Mouse (Mus musculus): ENCODE results near the gene Lama5.
A peak's percentile ranks its signal among the peaks of the same experiment; 100 is the strongest.

Gene Lama5

DNA sequence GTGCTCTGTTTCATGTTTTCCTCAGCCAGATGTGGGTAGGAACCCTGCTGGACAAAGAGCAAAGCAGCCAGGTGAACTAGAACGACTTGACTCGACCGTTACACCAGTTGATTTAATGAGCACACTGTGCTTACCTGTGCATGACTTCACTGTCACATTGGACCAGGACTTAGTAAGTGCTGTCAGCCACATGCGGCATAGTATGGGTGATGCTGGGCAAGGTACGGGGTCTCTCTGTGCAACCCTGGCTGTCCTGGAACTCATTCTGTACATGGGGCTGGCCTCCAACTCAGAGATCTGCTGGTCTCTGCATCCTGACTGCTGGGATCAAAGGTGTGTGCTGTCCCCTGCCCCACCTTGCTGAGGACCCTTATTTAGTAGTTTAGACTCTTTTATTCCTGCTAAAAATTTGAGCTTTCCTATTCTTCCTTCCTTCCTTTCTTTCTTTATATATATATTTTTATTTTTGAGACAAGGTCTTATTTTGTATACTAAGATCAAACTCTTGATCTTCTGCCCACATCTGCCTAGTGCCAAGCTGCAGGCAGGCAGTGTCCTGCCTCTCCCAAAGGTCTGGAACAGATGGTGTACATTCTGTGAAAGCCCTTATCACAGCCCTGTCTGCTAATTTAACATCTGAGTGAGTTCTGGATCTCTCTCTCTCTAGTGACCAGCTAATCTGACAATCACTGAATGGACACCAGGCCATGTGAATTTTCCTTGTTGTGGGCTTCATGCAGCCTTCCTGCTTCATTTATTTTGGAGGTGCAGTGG lies 29.0 kb upstream of the Lama5 start:
- DNase-seq (ENCODE audit: low read depth, low spot score), result no peak

DNA sequence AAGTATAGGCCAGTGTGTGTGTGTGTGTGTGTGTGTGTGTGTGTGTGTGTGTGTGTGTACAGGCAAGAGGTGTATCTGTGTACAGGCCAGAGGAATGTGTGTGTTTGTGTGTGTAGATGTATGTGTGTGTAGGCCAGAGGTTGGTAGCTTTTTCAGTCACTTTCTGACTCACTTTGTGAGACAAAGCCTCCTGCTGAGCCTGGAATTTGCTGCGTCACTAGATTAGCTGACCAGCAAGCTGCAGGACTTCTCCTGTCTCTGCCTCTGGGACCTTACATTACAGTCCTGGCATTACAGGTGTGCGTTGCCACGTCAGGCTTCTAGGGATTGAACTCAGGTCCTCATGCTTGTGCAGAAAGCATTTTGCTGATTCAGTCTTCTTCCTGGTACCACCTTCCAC lies 26.2 kb upstream of the Lama5 start:
- peak; percentile 76 for DNase-seq (ENCODE audit: low read depth, low spot score)

DNA sequence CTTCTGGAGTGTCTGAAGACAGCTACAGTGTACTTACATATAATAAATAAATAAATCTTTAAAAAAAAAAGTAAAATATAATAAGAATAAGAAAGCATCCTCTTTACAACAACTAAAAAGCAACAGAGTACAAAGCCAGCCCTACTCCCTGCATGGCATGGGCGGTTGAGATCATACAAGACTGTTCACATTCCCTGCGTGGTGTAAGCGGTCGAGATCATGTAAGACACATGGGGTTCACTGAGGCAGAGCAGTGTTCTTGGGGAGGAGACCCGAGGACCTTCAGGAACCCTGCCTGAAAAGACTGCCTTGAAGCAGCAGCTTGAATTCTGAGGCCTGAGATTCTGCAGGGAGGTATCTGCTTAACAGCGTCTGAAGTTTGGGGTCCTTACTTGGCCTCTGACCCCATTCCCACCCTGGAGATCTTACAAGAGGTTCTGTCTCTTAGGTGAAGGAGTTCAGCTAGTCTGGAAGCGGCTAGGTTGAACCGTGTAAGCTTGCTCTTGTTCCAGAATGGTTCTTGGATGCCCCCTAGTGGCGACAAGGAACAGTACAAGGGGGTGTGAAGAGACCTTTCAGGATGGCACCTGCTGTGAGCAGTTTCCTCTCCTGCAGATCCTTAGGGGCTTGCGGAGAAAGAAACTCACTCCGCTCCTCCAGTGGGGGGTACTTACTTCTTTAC lies 25.4 kb upstream of the Lama5 start:
- DNase-seq (ENCODE audit: low read depth, low spot score), result peak; percentile 95

DNA sequence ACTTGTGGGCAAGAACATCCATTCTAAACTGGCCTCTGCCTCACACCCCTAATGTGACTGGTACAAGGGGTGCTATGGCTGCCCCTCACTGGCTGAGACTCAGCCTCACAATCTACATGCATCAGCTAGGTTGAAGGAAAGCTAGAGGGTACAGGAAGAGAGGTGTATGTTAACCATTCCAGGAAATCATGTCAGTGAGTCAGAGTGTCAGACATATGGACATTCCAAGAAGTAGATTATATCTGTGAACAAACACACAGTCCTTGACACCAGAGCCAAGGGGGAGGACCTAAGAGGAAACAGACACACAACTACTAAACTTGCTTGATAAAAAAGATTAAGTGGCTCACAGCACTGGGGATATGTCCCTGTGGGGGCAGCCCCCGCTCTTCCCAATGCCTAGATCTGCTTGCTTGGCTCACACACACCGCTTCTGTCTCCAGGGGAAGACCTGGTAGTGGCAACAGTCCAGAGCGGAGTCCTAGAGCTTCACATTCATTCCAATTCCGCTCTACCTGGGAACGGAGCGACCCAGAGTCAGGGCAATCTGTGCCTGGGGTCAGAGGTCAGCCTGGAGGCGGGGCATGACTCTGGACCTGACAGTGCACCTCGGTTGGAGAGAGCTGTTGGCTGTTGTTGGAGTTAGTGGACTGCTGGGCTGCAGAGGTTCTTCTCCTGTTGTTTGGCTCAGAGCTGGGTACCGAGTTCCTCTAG lies 23.4 kb upstream of the Lama5 start:
- DNase-seq (ENCODE audit: low read depth, low spot score), result peak; percentile 68

DNA sequence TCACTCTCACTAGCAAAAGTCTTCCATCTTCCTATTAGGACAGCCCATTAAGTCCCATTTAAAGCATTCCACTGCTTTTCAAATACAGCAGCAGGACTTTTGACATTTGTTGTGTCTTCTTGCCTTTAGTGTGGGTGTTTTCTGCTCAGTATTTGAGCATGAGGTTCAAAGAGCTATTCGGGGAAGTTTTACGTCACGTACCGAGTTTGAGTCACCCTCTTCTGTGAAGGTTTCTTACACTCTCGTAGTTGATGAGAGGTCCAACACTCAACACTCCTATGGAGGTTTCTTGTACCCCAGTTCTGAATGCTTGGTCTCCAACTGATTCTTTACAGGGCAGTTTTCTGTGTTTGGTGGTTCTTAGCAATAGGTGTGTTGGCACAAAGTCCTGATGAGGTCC lies 22.3 kb upstream of the Lama5 start:
- no peak for DNase-seq (ENCODE audit: low read depth, low spot score)

DNA sequence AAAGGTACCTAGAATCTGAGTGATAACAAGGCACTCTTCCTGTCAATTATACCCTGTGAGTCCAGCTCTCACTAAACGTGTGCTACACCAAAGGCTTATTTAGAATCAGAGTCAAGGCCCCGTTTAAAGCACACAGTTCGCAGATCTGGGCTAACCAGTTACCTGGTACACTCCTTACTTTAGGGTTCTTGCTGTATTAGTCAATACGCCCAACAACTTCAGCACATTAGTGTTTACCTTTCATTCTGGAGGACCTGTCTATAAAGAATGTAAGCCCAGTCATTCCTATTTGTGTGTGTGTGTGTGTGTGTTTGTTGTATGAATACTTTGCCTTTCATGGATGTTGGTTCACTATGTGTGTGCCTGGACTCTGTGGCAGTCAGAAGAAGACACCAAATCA lies 17.4 kb upstream of the Lama5 start:
- DNase-seq (ENCODE audit: low read depth, low spot score), result no peak

DNA sequence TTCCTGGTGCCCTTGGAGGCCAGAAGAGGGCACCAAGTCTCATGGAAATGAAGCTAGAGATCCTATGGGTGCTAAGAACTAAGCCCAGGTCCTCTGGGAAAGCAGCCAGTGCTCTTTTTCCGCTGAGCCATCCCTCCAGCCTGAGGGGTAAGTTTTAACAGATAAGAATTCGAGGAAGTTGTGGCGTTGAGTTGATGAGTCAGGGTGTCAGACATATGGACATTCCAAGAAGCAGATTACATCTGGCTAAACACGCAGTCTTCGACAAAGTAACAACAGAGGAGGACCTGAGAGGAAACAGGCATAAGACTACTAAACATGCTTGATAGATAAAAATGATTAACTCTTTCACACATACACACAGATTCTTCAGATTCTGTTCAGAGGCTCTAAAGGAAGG lies 12.9 kb upstream of the Lama5 start:
- peak; percentile 38 for DNase-seq (ENCODE audit: low read depth, low spot score)

DNA sequence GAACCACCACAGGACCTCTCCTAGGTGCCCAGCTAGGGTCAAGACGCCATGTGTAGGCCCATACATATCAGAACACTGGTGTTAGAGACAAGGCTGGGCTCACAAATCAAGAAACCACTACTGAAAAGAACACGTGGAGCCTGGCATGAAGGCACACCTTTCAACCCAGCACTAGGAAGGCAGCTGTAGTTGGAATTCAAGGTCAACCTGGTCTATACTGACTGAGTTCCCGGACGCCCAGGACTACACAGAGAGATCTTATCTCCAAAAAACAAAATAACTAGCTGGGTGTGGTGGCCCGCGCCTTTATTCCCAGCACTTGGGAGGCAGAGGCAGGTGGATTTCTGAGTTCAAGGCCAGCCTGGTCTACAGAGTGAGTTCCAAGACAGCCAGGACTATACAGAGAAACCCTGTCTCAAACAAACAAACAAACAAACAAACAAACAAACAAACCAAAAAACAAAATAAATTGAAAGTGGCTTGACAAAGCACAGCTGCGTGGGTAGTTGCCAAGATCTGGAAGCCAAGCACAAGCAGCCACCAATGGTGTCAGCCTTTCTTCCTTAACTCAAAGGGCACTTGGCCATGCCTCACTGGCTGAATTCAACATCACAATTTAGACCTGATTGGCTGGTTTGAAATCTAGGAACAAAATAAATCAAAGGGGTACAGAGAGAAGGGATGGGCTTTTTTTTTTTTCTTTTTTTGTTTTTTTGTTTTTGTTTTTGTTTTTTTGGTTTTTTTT lies 12.1 kb upstream of the Lama5 start:
- peak; percentile 87 for DNase-seq (ENCODE audit: low read depth, low spot score)

DNA sequence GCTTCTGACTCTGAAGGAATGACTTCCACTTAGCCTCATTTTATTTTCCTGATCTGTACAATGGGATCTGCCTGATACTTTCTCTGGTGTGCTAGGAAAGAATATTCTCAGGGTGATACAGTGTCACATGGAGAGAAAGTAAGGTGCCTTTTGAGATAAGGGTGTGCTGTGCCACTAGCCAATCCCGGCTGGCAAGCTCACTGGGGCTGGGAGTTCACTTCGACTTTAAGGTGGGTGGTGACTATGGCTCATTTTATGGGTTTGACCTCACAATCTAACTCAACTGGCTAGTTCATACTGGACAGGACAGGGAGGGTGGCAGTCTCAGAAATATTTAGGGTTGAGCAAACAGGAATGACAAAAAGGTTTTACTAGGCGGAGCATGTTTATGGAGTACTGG lies 11.3 kb upstream of the Lama5 start:
- DNase-seq (ENCODE audit: low read depth, low spot score), result peak; percentile 63

DNA sequence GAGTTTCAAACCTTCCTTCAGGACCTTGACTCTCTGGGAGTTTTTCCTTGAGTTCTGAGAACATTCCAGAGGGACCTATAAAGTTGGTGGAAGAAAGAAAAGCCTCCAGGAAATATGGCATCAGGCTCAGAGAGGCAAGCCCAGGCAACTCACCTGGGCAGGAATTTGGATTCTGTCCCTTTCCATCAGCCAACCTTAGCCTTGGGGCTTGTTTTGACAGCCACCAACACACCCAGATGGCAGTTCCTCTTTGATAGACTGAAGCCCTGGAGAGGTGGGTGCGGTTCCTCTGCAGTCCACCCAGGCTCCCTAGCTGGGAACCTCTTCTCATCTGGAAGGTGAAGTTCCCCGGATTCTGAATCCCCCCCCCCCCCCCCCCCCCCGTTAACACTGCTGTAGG lies 10.8 kb upstream of the Lama5 start:
- DNase-seq (ENCODE audit: low read depth, low spot score), result peak; percentile 81

DNA sequence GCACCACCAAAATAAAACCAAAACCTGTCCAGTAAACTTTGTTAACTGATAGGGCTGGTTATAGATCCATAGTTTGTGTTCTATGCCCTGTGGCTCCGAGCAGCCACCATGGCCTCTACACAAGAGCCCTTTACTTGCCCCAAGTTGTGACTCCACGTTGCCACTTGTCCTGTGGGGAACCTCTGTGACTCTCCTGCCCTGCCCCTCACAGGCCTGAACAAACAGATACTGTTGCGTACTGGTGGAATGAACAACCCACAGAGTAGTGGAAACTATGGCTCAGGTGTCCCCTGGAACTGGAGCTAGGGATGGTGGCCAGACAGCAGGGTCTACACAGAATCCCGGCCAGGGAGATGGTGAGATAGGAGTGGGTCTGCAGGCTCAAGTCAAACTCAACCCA lies 10.1 kb upstream of the Lama5 start:
- DNase-seq (ENCODE audit: low read depth, low spot score), result no peak

DNA sequence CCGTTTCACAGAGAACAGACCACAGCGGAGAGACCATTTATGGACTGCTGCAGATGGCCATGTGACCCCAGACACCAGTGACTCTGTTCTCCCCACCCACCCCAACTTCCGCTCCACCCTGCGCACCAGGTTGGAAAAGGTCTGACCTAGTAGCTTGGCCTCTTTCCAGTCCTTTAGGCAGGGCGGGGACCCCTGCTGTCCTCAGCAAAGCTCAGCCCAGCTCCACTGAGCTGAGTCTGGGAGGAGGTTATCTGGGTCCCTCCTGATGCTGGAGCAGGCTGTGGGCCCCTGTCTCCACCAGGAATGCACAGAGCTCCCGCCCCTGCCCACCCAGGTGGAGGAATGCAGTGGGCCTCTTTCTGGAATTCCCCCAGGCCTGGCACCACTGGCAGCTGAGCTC lies 9.3 kb upstream of the Lama5 start:
- peak; percentile 83 for DNase-seq (ENCODE audit: low read depth, low spot score)

DNA sequence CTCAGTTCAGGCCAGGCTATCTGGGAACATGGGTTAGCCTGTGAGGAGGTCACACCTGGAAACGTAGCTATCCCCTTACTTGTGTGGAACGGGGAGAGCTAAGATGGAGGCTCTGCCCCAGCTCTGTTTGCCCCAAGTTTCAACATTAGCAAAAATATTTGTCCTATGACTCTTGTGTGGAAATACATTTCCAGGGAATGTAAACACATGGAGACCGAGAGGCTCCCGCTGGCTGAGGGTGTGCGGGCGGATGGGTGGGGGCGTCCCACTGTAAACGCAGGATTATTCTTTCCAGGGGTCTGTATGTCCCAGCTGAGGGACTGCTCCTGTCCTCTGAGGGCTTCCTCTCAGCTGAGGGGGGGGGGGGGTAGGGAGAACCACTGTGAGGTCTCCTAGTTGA lies 8.7 kb upstream of the Lama5 start:
- no peak for DNase-seq (ENCODE audit: low read depth, low spot score)

DNA sequence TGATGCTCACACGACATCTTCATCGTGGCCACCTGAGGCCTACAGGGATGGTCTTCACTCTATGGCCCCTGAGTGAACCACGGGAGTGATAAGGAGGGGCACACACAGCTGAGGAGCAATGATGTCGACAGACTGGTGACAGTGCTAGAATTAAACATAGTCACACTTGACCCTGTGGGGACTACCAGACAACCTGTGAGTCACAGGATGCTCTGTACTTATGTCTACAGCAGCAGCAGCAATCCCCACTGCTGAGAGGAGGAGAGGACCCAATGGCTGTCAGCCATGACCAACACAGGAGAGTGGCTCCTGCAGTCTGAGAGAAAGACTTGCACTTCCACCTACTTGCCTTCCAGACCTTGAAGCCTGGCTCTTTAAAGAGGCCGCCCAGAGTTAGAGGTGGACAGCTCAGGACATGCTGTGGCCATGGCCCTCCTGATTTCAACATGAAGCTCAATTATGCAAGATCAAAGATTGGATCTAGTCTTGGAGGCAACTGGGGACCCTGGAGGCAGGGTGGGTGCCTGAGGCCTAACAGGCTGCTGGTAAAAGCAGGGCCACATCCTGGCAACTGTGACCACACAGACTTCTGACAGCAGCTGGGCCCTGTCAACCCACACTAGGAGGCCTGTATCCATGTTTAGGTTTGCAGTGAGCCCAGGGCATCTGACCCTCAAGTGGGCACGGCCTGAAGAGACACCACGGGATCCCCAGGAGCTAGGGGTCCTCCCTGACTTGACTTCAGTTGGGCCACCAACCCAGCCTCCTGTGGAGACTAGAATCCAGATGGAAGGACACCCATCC lies 7.6 kb upstream of the Lama5 start:
- DNase-seq (ENCODE audit: low read depth, low spot score), result no peak

DNA sequence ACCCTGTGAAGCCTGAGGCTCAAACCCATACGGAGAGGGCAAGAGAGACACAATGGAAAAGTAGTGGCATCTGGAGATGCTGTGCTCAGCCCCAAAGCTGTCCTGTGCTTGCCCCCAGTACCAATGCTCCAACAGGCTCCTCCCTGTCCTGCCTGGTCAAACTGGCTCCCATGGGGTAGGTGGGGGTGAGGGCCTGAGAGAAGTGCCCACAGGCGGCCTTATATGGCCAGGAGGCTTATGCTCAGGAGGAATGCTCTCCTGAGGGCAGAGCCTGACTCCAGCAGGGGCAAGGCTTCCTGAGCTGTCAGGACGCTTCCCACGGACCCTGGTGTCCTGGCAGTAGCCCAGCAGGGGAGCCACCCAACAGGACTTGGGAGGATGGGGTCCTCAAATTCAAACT lies 4.8 kb upstream of the Lama5 start:
- DNase-seq (ENCODE audit: low read depth, low spot score), result no peak

DNA sequence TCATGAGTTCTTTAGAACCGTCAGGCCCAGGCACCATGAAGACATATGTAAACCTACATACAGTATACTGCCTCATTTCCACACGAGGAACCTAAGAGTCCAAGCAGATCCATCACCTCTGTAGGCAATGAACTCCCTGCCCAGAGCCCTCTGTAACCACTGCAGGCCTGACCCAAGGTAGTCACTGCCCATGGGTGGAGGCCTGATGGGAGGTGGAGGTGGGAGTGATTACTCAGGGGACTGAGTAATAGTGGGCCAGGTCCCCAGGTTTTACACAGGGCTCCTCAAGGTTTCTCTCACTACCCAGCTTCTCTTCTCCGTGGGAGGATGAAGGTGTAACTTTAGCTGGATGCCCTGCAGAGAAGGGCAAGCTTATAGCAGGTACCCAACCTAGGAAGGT lies 3.5 kb upstream of the Lama5 start:
- DNase-seq (ENCODE audit: low read depth, low spot score), result no peak

DNA sequence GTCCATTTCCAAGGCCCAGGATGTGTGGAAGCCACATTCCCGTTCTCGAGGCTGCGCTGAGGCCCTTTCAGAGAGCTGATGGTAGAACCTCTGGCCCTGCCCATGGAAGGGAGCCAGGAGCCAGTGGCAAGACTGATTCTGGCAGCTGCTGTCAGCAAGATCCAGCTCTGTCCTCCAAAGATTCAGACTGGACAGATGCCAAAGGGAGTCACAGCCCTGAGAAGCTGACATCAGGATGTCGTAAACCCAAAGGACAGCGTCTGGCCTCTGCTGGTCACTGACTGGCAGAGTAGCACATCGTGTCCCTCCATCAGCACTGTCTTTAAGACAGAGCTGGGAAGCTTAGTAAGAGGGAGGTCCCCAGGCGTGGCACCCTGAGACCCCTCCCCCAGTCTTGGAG lies 2.9 kb upstream of the Lama5 start:
- DNase-seq (ENCODE audit: low read depth, low spot score), result no peak

DNA sequence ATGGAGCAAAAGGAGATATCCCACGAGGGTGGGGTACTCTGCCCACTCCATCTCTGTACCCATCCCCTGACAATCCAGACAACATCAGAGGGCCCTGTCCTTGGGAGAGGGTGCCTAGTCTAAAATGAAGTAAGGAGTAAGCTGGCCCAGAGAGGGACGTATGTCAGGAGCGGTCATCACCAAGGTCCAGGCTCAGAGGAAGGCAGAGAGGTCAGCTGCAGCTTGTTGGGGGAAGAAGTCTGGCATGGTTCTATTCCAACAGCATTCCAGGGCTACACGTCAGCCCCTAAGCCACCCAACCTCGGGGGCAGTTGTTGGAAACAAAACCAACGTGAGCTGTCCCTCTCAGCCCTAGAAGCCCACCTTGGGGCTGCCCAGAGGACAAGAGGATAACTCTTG lies 2.4 kb upstream of the Lama5 start:
- DNase-seq (ENCODE audit: low read depth, low spot score), result no peak

DNA sequence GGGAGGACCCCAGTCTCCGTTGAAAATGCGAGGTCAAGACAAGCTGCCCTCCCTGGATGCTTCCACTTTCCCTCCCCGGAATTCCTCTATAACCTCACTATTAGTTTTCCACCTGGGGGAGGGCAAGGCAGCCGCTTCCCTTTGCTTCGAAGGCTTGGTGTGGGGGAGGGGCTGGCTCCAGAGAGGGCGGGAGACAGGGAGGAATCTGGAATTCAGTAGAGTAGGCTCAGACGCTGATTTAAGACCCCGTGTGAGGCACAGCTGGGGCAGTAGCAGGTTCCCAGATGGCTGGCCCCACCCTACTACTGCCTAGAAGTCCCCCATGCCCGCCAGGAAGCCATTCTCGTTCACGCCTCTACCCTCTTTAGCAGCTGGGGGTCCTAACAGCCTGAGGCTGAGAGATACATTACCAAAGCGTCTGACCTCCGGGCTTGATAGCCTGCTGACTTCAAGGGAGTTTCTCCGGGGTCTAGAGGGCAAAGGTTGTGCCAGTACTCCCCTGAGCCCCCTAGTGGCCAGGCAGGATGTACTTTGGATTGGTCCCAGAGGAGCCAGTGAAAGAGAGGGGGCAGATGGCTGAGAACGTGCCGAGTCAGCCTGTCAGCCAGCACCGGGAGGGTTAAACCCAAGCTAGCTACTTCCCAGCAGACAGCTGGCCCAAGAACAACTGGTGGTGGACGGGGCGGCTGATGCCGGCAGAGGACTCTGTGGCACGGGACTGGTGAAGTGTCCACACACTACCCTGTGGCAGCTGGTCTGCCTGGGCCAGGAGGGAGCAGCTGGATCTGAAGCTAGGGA lies 1.8 kb upstream of the Lama5 start:
- peak; percentile 98 for DNase-seq (ENCODE audit: low read depth, low spot score)

DNA sequence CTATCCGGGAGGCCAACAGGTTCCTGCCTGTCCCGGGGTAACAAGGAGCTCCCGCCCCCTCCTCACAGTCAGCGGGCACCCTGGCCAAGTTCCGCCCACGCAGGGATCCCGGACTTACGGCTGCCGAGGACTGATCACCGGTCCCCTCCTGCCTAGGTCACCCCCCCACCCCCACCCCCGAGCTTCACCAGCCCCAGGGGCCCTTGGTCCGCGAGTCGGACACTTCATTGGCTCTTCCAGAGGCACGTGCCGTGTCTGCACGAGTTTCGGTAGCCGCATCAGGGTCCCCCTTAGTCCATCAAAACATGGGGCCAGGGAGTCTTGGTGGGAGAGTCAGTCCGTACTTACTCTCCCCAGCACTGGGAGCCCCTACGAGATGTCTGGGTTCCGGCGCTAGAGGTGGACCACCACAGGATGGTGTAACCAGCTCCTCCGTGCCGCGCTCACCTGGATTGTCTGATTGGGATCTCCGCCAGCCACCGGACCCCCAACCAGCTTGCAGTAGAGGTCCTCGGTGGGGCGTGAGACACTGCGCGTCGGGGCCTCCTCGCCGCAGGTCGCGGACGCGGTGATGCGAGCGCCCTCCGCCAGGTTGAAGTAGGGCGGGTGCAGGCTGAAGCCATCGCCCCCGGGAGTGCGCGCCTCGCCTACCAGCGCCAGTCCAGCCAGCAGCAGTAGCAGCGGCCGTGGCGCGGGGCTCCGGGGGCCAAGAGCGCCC lies 456 bp downstream of the Lama5 start:
- DNase-seq (ENCODE audit: low read depth, low spot score), result no peak

Data from ZHBTc4 (cell line).